27 mouse cellular contexts compared by ENCODE assay signal in genomic region chr6:114096574-114096973, GRCm38 (mm10). TPM values are rescaled to one million over a fixed set of nuclear protein-coding genes. Genes with fewer than 3 reads are reported as not detected.
"Had no signal": no experiment of that assay in that cellular context is flagged by ENCODE, and none has a peak within 500 bp of the region (broad histone marks: within the 10 kb centered on the region; RNA-seq: fewer than 3 reads in every experiment).

No protein-coding gene starts in this region.

- H3K4me2 ChIP-seq: heart, embryonic 11.5 days; heart, embryonic 13.5 days; heart, embryonic 15.5 days; hindbrain, embryonic 14.5 days; kidney, embryonic 15.5 days; limb, embryonic 13.5 days; limb, embryonic 15.5 days; liver, embryonic 12.5 days had no signal

- H3K4me3 ChIP-seq: heart, adult 2 months; heart, embryonic 13.5 days; heart, embryonic 15.5 days; kidney, embryonic 15.5 days; limb, embryonic 13.5 days; limb, embryonic 15.5 days; liver, embryonic 12.5 days had no signal

- DNase-seq: gastrocnemius, postnatal 14 days; gastrocnemius, postnatal 36 days; heart, adult 11 months; heart, adult 2 months; heart, postnatal 14 days; heart, postnatal 36 days; kidney, adult 11 months; kidney, adult 2 months; kidney, adult 9 months; kidney, postnatal 14 days; kidney, postnatal 36 days had no signal

- ATAC-seq: hindbrain, embryonic 16.5 days; intestine, embryonic 16.5 days; liver, embryonic 12.5 days had no signal

- H3K4me1 ChIP-seq: heart, embryonic 13.5 days; heart, embryonic 15.5 days; kidney, embryonic 15.5 days; limb, embryonic 15.5 days; liver, embryonic 12.5 days had no signal

- H3K27me3 ChIP-seq: kidney, embryonic 15.5 days; limb, embryonic 13.5 days; liver, embryonic 12.5 days had no signal

- H3K36me3 ChIP-seq: heart, embryonic 13.5 days; heart, embryonic 15.5 days; kidney, embryonic 15.5 days; limb, embryonic 13.5 days; limb, embryonic 15.5 days; liver, embryonic 12.5 days had no signal

- H3K27ac ChIP-seq: heart, adult 2 months; heart, embryonic 13.5 days; heart, embryonic 15.5 days; hindbrain, embryonic 14.5 days; kidney, embryonic 15.5 days; kidney, postnatal 0 days; limb, embryonic 13.5 days; limb, embryonic 15.5 days; liver, embryonic 12.5 days; liver, embryonic 14.5 days had no signal

- H3K9ac ChIP-seq: heart, embryonic 13.5 days; heart, embryonic 15.5 days; hindbrain, embryonic 14.5 days; kidney, embryonic 15.5 days; limb, embryonic 13.5 days; limb, embryonic 15.5 days; liver, embryonic 12.5 days; liver, embryonic 14.5 days had no signal

- H3K9me3 ChIP-seq: heart, embryonic 13.5 days; heart, embryonic 15.5 days; kidney, embryonic 15.5 days; limb, embryonic 13.5 days; limb, embryonic 15.5 days; liver, embryonic 12.5 days had no signal

RNA-seq across cellular contexts. Expression of gene Slc6a11, which starts 34.5 kb away (rescaled TPM):
- total RNA-seq: heart, adult 2 months; heart, postnatal 14 days; heart, postnatal 36 days; hematopoietic stem cell, adult 5-6 weeks; liver, adult 2 months had no signal
- polyA plus RNA-seq: gonadal fat pad, adult 2 months; heart, adult 2 months; heart, embryonic 11.5 days; heart, embryonic 13.5 days; heart, postnatal 0 days; kidney, adult 2 months; liver, adult 2 months; liver, embryonic 12.5 days had no signal

RNA-seq across cellular contexts. Expression of gene Atp2b2, which starts 54.2 kb away (rescaled TPM):
- total RNA-seq: hematopoietic stem cell, adult 5-6 weeks had no signal
